ENCODE assay signal across 9 mouse cellular contexts in the genomic region with DNA sequence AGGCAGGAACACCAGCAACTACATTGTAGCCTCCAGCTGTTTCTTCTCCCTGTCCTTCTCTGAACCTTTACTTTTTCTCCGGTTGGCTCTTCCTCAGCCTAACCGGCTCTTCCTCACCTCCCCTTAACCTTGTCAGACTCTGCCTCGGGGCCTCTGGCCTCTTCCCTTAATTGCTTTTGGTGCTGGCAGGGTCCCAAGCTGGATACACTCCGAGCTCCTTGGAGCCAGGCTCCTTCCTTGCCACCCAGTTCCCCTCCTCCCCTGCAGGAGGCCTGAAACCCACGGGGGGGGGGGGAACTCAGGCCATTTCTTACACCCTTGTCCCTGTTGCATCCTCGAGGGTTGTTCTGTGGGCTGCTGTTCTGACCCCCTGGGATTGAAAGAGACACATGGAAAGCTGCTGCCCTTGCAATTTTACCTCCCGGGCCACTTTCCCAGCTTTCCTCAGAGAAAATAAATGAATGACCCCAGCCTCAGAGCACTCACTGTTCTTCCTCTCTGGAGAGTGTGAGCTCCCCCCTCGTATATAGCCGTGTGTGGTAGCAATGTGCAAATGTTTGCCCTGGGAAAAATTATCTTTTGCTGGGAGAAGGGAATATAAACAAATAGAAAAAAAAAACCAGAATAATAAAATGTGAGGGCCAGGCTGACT. TPM values are rescaled to one million over a fixed set of nuclear protein-coding genes. Genes with fewer than 3 reads are reported as not detected.
DNase-seq lines count a peak whose midpoint lies in the region; ATAC-seq and TF ChIP-seq lines count a peak whose summit lies in the region.
"Had no signal": no experiment of that assay in that cellular context is flagged by ENCODE, and none has a peak within 500 bp of the region (broad histone marks: within the 10 kb centered on the region; RNA-seq: fewer than 3 reads in every experiment).

No protein-coding gene starts in this region.

- no peak overlapping the region; the same call in 1 of the 2 replicates for H3K9ac ChIP-seq in lung, embryonic 14.5 days
- no peak overlapping the region for H3K9ac ChIP-seq in kidney, embryonic 14.5 days (ENCODE audit: low read depth, low read length)
- H3K9ac ChIP-seq in neural tube, embryonic 14.5 days (replicated peaks; ENCODE audit: low read depth, low read length), result peak overlapping the region; percentile 98; the same call in 1 of the 2 replicates
- H3K9ac ChIP-seq in liver, postnatal 0 days (replicated peaks), result no peak overlapping the region

- 4% methylated on average over 9 of the region's 9 CpGs for WGBS in lung, embryonic 14.5 days
- 6% methylated on average over 9 of the region's 9 CpGs for WGBS in forebrain, embryonic 10.5 days
- 1% methylated on average over 9 of the region's 9 CpGs for WGBS in kidney, embryonic 14.5 days
- WGBS in neural tube, embryonic 14.5 days, result 2% methylated on average over 9 of the region's 9 CpGs
- 8% methylated on average over 9 of the region's 9 CpGs for WGBS in liver, postnatal 0 days (ENCODE audit: insufficient replicate concordance)

- no peaks in the 10 kb centered on the region for H3K36me3 ChIP-seq in lung, embryonic 14.5 days (ENCODE audit: insufficient read depth)
- 0 out of 2 replicates have a peak, but pooled peaks cover 6% of the 10 kb centered on the region for H3K36me3 ChIP-seq in forebrain, embryonic 10.5 days (replicated peaks)
- H3K36me3 ChIP-seq in kidney, embryonic 14.5 days (ENCODE audit: control insufficient read depth, insufficient read depth, low read length), result no peaks in the 10 kb centered on the region
- no peaks in the 10 kb centered on the region for H3K36me3 ChIP-seq in neural tube, embryonic 14.5 days (ENCODE audit: control insufficient read depth, insufficient read depth, low read length)
- no peaks in the 10 kb centered on the region for H3K36me3 ChIP-seq in liver, postnatal 0 days (replicated peaks; ENCODE audit: insufficient read depth, low read length)
- H3K36me3 ChIP-seq: G1E had no signal

- H3K27ac ChIP-seq in lung, embryonic 14.5 days (ENCODE audit: low read depth), result peak overlapping the region; percentile 30; the same call in 1 of the 2 replicates
- peak overlapping the region; percentile 93; the same call in 1 of the 2 replicates for H3K27ac ChIP-seq in forebrain, embryonic 10.5 days
- H3K27ac ChIP-seq in kidney, embryonic 14.5 days (ENCODE audit: low read depth, low read length), result no peak overlapping the region
- peak overlapping the region; percentile 97 for H3K27ac ChIP-seq in neural tube, embryonic 14.5 days (ENCODE audit: low read depth, low read length)
- no peak overlapping the region for H3K27ac ChIP-seq in liver, postnatal 0 days (ENCODE audit: low read depth)

- H3K27me3 ChIP-seq in lung, embryonic 14.5 days (ENCODE audit: insufficient read depth, low read length), result peaks cover 43% of the 10 kb centered on the region
- peaks cover 88% of the 10 kb centered on the region for H3K27me3 ChIP-seq in forebrain, embryonic 10.5 days (ENCODE audit: poor library complexity, severe bottlenecking)
- peaks cover 13% of the 10 kb centered on the region for H3K27me3 ChIP-seq in kidney, embryonic 14.5 days (ENCODE audit: control insufficient read depth, insufficient read depth, low read length)
- no peaks in the 10 kb centered on the region; the same call in 1 of the 2 replicates for H3K27me3 ChIP-seq in neural tube, embryonic 14.5 days (ENCODE audit: control insufficient read depth, insufficient read depth, low read length)
- H3K27me3 ChIP-seq in liver, postnatal 0 days (ENCODE audit: insufficient read depth, low read length), result peaks cover 63% of the 10 kb centered on the region

- no peak for TF ChIP-seq EP300 in liver, postnatal 0 days (IDR thresholded peaks at IDR 0.05; ENCODE audit: low read depth)

- peak; percentile 28; the same call in 1 of the 2 replicates for ATAC-seq in lung, embryonic 14.5 days (ENCODE audit: insufficient read depth)
- no peak for ATAC-seq in kidney, embryonic 14.5 days (ENCODE audit: low FRiP score, low TSS enrichment)
- no peak for ATAC-seq in neural tube, embryonic 14.5 days (ENCODE audit: low read depth)
- ATAC-seq in liver, postnatal 0 days, result no peak

- TF ChIP-seq CTCF in lung, embryonic 14.5 days (IDR thresholded peaks at IDR 0.05; ENCODE audit: low read depth), result peak; percentile 12; the same call in 1 of the 2 replicates
- no peak for TF ChIP-seq CTCF in liver, postnatal 0 days (IDR thresholded peaks at IDR 0.05; ENCODE audit: low read depth)

- H3K9me3 ChIP-seq in lung, embryonic 14.5 days (ENCODE audit: low read depth, low read length), result no peaks in the 10 kb centered on the region
- H3K9me3 ChIP-seq in forebrain, embryonic 10.5 days, result no peaks in the 10 kb centered on the region
- H3K9me3 ChIP-seq in kidney, embryonic 14.5 days (ENCODE audit: control insufficient read depth, low read length), result no peaks in the 10 kb centered on the region
- H3K9me3 ChIP-seq in neural tube, embryonic 14.5 days (ENCODE audit: control insufficient read depth, low read length), result no peaks in the 10 kb centered on the region
- no peaks in the 10 kb centered on the region for H3K9me3 ChIP-seq in liver, postnatal 0 days (ENCODE audit: low read length)

- H3K4me1 ChIP-seq in lung, embryonic 14.5 days (ENCODE audit: insufficient read depth), result 0 out of 2 replicates have a peak, but pooled peaks cover 10% of the 10 kb centered on the region
- H3K4me1 ChIP-seq in forebrain, embryonic 10.5 days, result peaks cover 76% of the 10 kb centered on the region
- H3K4me1 ChIP-seq in kidney, embryonic 14.5 days (ENCODE audit: control insufficient read depth, insufficient read depth, low read length), result peaks cover 25% of the 10 kb centered on the region
- H3K4me1 ChIP-seq in neural tube, embryonic 14.5 days (ENCODE audit: control insufficient read depth, insufficient read depth, low read length), result peaks cover 31% of the 10 kb centered on the region
- H3K4me1 ChIP-seq in liver, postnatal 0 days (ENCODE audit: insufficient read depth), result no peaks in the 10 kb centered on the region

- DNase-seq in lung, embryonic 14.5 days, result peak; percentile 72
- no peak for DNase-seq in lung, postnatal 4 days
- no peak for DNase-seq in forebrain, embryonic 10.5 days (ENCODE audit: extremely low spot score, low spot score)
- DNase-seq in lung, postnatal 14 days, result no peak
- DNase-seq in spleen, postnatal 36 days (ENCODE audit: low spot score in 2 of 2), result no peak
- DNase-seq in liver, postnatal 0 days, result no peak

- peak overlapping the region; percentile 60 for H3K4me3 ChIP-seq in lung, embryonic 14.5 days (ENCODE audit: low read depth, low read length)
- H3K4me3 ChIP-seq in forebrain, embryonic 10.5 days, result peak overlapping the region; percentile 82
- no peak overlapping the region for H3K4me3 ChIP-seq in kidney, embryonic 14.5 days (ENCODE audit: low read length)
- H3K4me3 ChIP-seq in neural tube, embryonic 14.5 days (ENCODE audit: low read depth, low read length), result peak overlapping the region; percentile 83
- no peak overlapping the region for H3K4me3 ChIP-seq in liver, postnatal 0 days (ENCODE audit: low read depth, low read length)

- H3K4me2 ChIP-seq in lung, embryonic 14.5 days, result peak overlapping the region; percentile 99
- H3K4me2 ChIP-seq in kidney, embryonic 14.5 days (replicated peaks; ENCODE audit: low read depth, low read length), result peak overlapping the region; percentile 1; the same call in 1 of the 2 replicates
- peak overlapping the region; percentile 73 for H3K4me2 ChIP-seq in neural tube, embryonic 14.5 days (ENCODE audit: low read depth, low read length)
- no peak overlapping the region for H3K4me2 ChIP-seq in liver, postnatal 0 days (ENCODE audit: low read depth, low read length)

RNA-seq across cellular contexts. Expression of gene Cacng4, which starts 1.2 kb away (rescaled TPM):
- 2.2 and 2.3 TPM in 2 replicates for polyA plus RNA-seq in lung, embryonic 14.5 days (2014; fragmentation: Nextera tagmentation; extraction: Ambion mirVana)
- polyA plus RNA-seq in forebrain, embryonic 10.5 days (2016; fragmentation: Nextera tagmentation; extraction: Ambion mirVana), result 6.3 and 7.0 TPM in 2 replicates
- polyA plus RNA-seq in kidney, embryonic 14.5 days (2014; fragmentation: Nextera tagmentation; extraction: Ambion mirVana), result 3.7 and 5.2 TPM in 2 replicates
- 62.2 and 67.5 TPM in 2 replicates for polyA plus RNA-seq in neural tube, embryonic 14.5 days (2014; fragmentation: Nextera tagmentation; extraction: Ambion mirVana)
- polyA plus RNA-seq in liver, postnatal 0 days (2015; fragmentation: Nextera tagmentation; extraction: Ambion mirVana), result not detected in 2 replicates
- polyA plus RNA-seq: G1E had no signal

Comparison
In these comparisons a context has a peak if more than half of its experiments do, and no peak if none do; other contexts are left out.
1. H3K27ac ChIP-seq: peak in lung, embryonic 14.5 days (single experiment), forebrain, embryonic 10.5 days (single experiment) and neural tube, embryonic 14.5 days (single experiment); none in kidney, embryonic 14.5 days (single experiment) and liver, postnatal 0 days (single experiment).
2. H3K4me3 ChIP-seq: peak in lung, embryonic 14.5 days (single experiment), forebrain, embryonic 10.5 days (single experiment) and neural tube, embryonic 14.5 days (single experiment); none in kidney, embryonic 14.5 days (single experiment) and liver, postnatal 0 days (single experiment).